ENCODE assay signal across 8 mouse cellular contexts in the genomic region with DNA sequence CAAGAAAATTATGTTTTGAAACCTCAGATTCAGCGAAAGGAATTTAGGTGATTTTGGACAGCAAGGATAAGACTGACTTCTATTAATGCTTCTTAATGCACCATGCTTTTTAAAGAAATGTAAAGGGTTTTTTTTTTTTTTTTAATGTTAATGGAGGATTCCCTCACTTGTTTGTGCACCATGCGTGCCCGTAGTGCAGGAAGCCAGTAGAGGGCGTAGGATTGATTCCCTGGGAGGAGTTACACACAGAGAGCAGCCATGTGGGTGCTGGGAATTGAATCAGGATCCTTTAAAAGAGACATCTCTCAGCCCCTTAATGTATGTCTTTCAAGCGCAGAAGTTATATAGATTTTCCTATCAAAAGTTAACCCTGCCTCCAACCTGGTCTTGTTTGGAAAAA. TPM values are rescaled to one million over a fixed set of nuclear protein-coding genes. Genes with fewer than 3 reads are reported as not detected.
DNase-seq lines count a peak whose midpoint lies in the region; ATAC-seq and TF ChIP-seq lines count a peak whose summit lies in the region.

No protein-coding gene starts in this region.

- peak overlapping the region; percentile 74 for H3K4me2 ChIP-seq in intestine, postnatal 0 days (replicated peaks; ENCODE audit: low read depth)
- H3K4me2 ChIP-seq in lung, embryonic 15.5 days, result peak overlapping the region; percentile 57

- H3K4me1 ChIP-seq in forebrain, embryonic 10.5 days, result peaks cover 13% of the 10 kb centered on the region
- H3K4me1 ChIP-seq in intestine, postnatal 0 days (replicated peaks; ENCODE audit: control insufficient read depth, insufficient read depth, low read length), result no peaks in the 10 kb centered on the region
- peaks cover 9% of the 10 kb centered on the region for H3K4me1 ChIP-seq in lung, embryonic 15.5 days
- H3K4me1 ChIP-seq in spleen, adult 2 months (ENCODE audit: control insufficient read depth, insufficient read depth, insufficient read length), result peaks cover 18% of the 10 kb centered on the region

- no peak for TF ChIP-seq POLR2A in spleen, adult 2 months (IDR thresholded peaks at IDR 0.05; ENCODE audit: low read depth, low read length)

- peak overlapping the region; percentile 96 for H3K4me3 ChIP-seq in forebrain, embryonic 10.5 days
- peak overlapping the region; percentile 98 for H3K4me3 ChIP-seq in intestine, postnatal 0 days (ENCODE audit: low read depth, low read length)
- peak overlapping the region; percentile 90 for H3K4me3 ChIP-seq in lung, embryonic 15.5 days
- H3K4me3 ChIP-seq in spleen, adult 2 months (ENCODE audit: extremely low read depth, insufficient read depth, insufficient read length), result peak overlapping the region; percentile 95

- ATAC-seq in intestine, postnatal 0 days, result no peak
- no peak for ATAC-seq in lung, embryonic 15.5 days (ENCODE audit: borderline replicate concordance, extremely low read depth, low FRiP score, low TSS enrichment)

- 14% methylated on average over 5 of the region's 5 CpGs for WGBS in forebrain, embryonic 10.5 days
- WGBS in intestine, postnatal 0 days, result 18% methylated on average over 5 of the region's 5 CpGs
- WGBS in lung, embryonic 15.5 days, result 14% methylated on average over 5 of the region's 5 CpGs
- WGBS in spleen, adult 2 months, result 18% methylated on average over 5 of the region's 5 CpGs

- no peaks in the 10 kb centered on the region for H3K27me3 ChIP-seq in forebrain, embryonic 10.5 days (ENCODE audit: poor library complexity, severe bottlenecking)
- no peaks in the 10 kb centered on the region for H3K27me3 ChIP-seq in intestine, postnatal 0 days (replicated peaks; ENCODE audit: control insufficient read depth, insufficient read depth, low read length)
- H3K27me3 ChIP-seq in lung, embryonic 15.5 days, result no peaks in the 10 kb centered on the region
- H3K27me3 ChIP-seq in spleen, adult 2 months (ENCODE audit: control insufficient read depth, insufficient read depth, low read length), result no peaks in the 10 kb centered on the region

- intact Hi-C loops in left cerebral cortex, postnatal 25 days (cut with DNase I), result loop anchor here (5.0 kb wide), 2 partner anchors 138 to 222 kb away; a partner anchor contains a TSS

- peak; percentile 68 for TF ChIP-seq CTCF in intestine, postnatal 0 days (IDR thresholded peaks at IDR 0.05; ENCODE audit: low read depth)
- TF ChIP-seq CTCF in spleen, adult 2 months (IDR thresholded peaks at IDR 0.05; ENCODE audit: extremely low read depth, insufficient read depth, insufficient read length, insufficient replicate concordance), result peak; percentile 10; the same call in 1 of the 2 replicates

- H3K27ac ChIP-seq in forebrain, embryonic 10.5 days, result peak overlapping the region; percentile 96
- peak overlapping the region; percentile 99; the same call in 1 of the 2 replicates for H3K27ac ChIP-seq in intestine, postnatal 0 days (ENCODE audit: low read depth, low read length)
- peak overlapping the region; percentile 98 for H3K27ac ChIP-seq in lung, embryonic 15.5 days
- no peak overlapping the region for H3K27ac ChIP-seq in spleen, adult 2 months (ENCODE audit: insufficient read depth, low read length)

- DNase-seq in cerebellum, adult 11-12 months, result peak; percentile 17
- DNase-seq in cerebellum, adult 11 months, result no peak
- peak; percentile 37 for DNase-seq in T-cell, adult 2 months (ENCODE audit: low spot score)
- peak; percentile 21 for DNase-seq in forebrain, embryonic 10.5 days (ENCODE audit: extremely low spot score, low spot score)
- peak in 1 of 2 experiments; percentile 20 for DNase-seq in spleen, adult 2 months (ENCODE audit: low read depth in 1 of 2, low spot score in 2 of 2)
- no peak for DNase-seq in left cerebral cortex, postnatal 25 days (ENCODE audit: low spot score in 2 of 2)

- H3K9me3 ChIP-seq in forebrain, embryonic 10.5 days, result no peaks in the 10 kb centered on the region
- no peaks in the 10 kb centered on the region for H3K9me3 ChIP-seq in intestine, postnatal 0 days (ENCODE audit: control insufficient read depth)
- H3K9me3 ChIP-seq in lung, embryonic 15.5 days, result no peaks in the 10 kb centered on the region

- peak overlapping the region; percentile 92 for H3K9ac ChIP-seq in intestine, postnatal 0 days (ENCODE audit: low read depth, low read length)
- peak overlapping the region; percentile 97 for H3K9ac ChIP-seq in lung, embryonic 15.5 days

- H3K36me3 ChIP-seq in forebrain, embryonic 10.5 days (replicated peaks), result peaks cover 37% of the 10 kb centered on the region
- no peaks in the 10 kb centered on the region for H3K36me3 ChIP-seq in intestine, postnatal 0 days (ENCODE audit: control insufficient read depth, insufficient read depth)
- no peaks in the 10 kb centered on the region; the same call in 1 of the 2 replicates for H3K36me3 ChIP-seq in lung, embryonic 15.5 days
- peaks cover 4% of the 10 kb centered on the region for H3K36me3 ChIP-seq in spleen, adult 2 months (ENCODE audit: control insufficient read depth, insufficient read depth, low read length)

RNA-seq across cellular contexts. Expression of a gene that starts 1.1 kb away (rescaled TPM):
- polyA plus RNA-seq in forebrain, embryonic 10.5 days (2016; fragmentation: Nextera tagmentation; extraction: Ambion mirVana), result 50.0 and 54.0 TPM in 2 replicates
- polyA plus RNA-seq in intestine, postnatal 0 days (2015; fragmentation: Nextera tagmentation; extraction: Ambion mirVana), result 19.2 and 21.4 TPM in 2 replicates
- polyA plus RNA-seq in lung, embryonic 15.5 days (2015; fragmentation: Nextera tagmentation; extraction: Ambion mirVana), result 38.2 and 39.0 TPM in 2 replicates
- 18.9 and 19.2 TPM in 2 replicates for polyA plus RNA-seq in spleen, adult 2 months (2012; rRNA removed)
- total RNA-seq in left cerebral cortex, postnatal 25 days (2021), result 10 to 100 TPM; 43.1 to 44.4 TPM

RNA-seq across cellular contexts. Expression of a gene that starts 41.0 kb away (rescaled TPM):
- 0.05 and 0.11 TPM in 2 replicates for polyA plus RNA-seq in forebrain, embryonic 10.5 days (2016; fragmentation: Nextera tagmentation; extraction: Ambion mirVana)
- polyA plus RNA-seq in intestine, postnatal 0 days (2015; fragmentation: Nextera tagmentation; extraction: Ambion mirVana), result 0.03 and 0.05 TPM in 2 replicates
- polyA plus RNA-seq in lung, embryonic 15.5 days (2015; fragmentation: Nextera tagmentation; extraction: Ambion mirVana), result 0.24 and 0.56 TPM in 2 replicates
- polyA plus RNA-seq in spleen, adult 2 months (2012; rRNA removed), result 0.01 TPM in 1 of 2 replicates, not detected in the other
- total RNA-seq in left cerebral cortex, postnatal 25 days (2021), result 1 to 10 TPM; 2.8 to 3.8 TPM

Comparison
In these comparisons a context has a peak if more than half of its experiments do, and no peak if none do; other contexts are left out.
1. DNase-seq: peak in cerebellum, adult 11-12 months (single experiment), T-cell, adult 2 months (single experiment) and forebrain, embryonic 10.5 days (single experiment); none in cerebellum, adult 11 months (single experiment) and left cerebral cortex, postnatal 25 days (0 of 2).
2. Peak in every context shown above with its lines, with median percentiles within 50 percentile points of each other: H3K4me3 ChIP-seq.